Mouse (Mus musculus): ENCODE measurements at regions not wholly inside any gene's neighbourhood (a gene's known extent, or its start where the extent isn't known, plus 50 kb on each side); places are given as distances from the start of the nearest gene placed in this dataset.

- in situ Hi-C loops (cut with MboI; ENCODE audit: low sequenced_read_pairs in 2 of 2, unreplicated experiment in 2 of 2): no loop called here
- no peak for DNase-seq (ENCODE audit: low read depth, low spot score)
- TF ChIP-seq ZNF384 (IDR thresholded peaks at IDR 0.05; ENCODE audit: low read depth, low read length) (no peak), CHD2 (IDR thresholded peaks at IDR 0.05; ENCODE audit: low read depth, low read length) (no peak), ZC3H11A (IDR thresholded peaks at IDR 0.05; ENCODE audit: borderline replicate concordance, low read depth, low read length) (no peak), MAFK (IDR thresholded peaks at IDR 0.05; ENCODE audit: insufficient read depth, low read depth, low read length) (no peak), HCFC1 (IDR thresholded peaks at IDR 0.05; ENCODE audit: borderline replicate concordance, insufficient read depth, low read length) (no peak)
- Histone ChIP-seq H3K4me3 (ENCODE audit: insufficient read depth in 1 of 2, low read depth in 1 of 2, low read length in 2 of 2, poor library complexity in 1 of 2, severe bottlenecking in 1 of 2) (no peak overlapping the region), H3K9me3 (ENCODE audit: control insufficient read depth, insufficient read depth, low read depth, low read length) (no peaks in the 10 kb centered on the region), H3K36me3 (ENCODE audit: control insufficient read depth, insufficient read depth, low read length, poor library complexity, severe bottlenecking) (no peaks in the 10 kb centered on the region), H3K27ac (ENCODE audit: insufficient read depth, low read depth, low read length, poor library complexity, severe bottlenecking) (no peak overlapping the region), H3K9ac (ENCODE audit: insufficient read depth, low read depth, low read length, poor library complexity, severe bottlenecking) (no peak overlapping the region), H3K4me1 (ENCODE audit: control insufficient read depth in 2 of 2, insufficient read depth in 2 of 2, low read length in 2 of 2, poor library complexity in 1 of 2) (no peaks in the 10 kb centered on the region)
Observed at GRCm38 (mm10) chr3:7306800-7307199, 686.6 kb upstream of the 1700008P02Rik start.

- no peak for TF ChIP-seq ZC3H11A (IDR thresholded peaks at IDR 0.05; ENCODE audit: borderline replicate concordance, low read depth, low read length)
- no peak for TF ChIP-seq MAFK (IDR thresholded peaks at IDR 0.05; ENCODE audit: insufficient read depth, low read depth, low read length)
- no peak for TF ChIP-seq HCFC1 (IDR thresholded peaks at IDR 0.05; ENCODE audit: borderline replicate concordance, insufficient read depth, low read length)
- TF ChIP-seq CHD2 (IDR thresholded peaks at IDR 0.05; ENCODE audit: low read depth, low read length): no peak
- no peak for TF ChIP-seq ZNF384 (IDR thresholded peaks at IDR 0.05; ENCODE audit: low read depth, low read length)
- no peaks in the 10 kb centered on the region for H3K4me1 ChIP-seq (ENCODE audit: control insufficient read depth in 2 of 2, insufficient read depth in 2 of 2, low read length in 2 of 2, poor library complexity in 1 of 2)
- H3K27ac ChIP-seq (ENCODE audit: insufficient read depth, low read depth, low read length, poor library complexity, severe bottlenecking): no peak overlapping the region
- no peak overlapping the region for H3K9ac ChIP-seq (ENCODE audit: insufficient read depth, low read depth, low read length, poor library complexity, severe bottlenecking)
- in situ Hi-C loops (cut with MboI; ENCODE audit: low sequenced_read_pairs in 2 of 2, unreplicated experiment in 2 of 2): no loop called here
- no peaks in the 10 kb centered on the region for H3K36me3 ChIP-seq (ENCODE audit: control insufficient read depth, insufficient read depth, low read length, poor library complexity, severe bottlenecking)
- DNase-seq (ENCODE audit: low read depth, low spot score): no peak
- no peaks in the 10 kb centered on the region for H3K9me3 ChIP-seq (ENCODE audit: control insufficient read depth, insufficient read depth, low read depth, low read length)
- no peak overlapping the region for H3K4me3 ChIP-seq (ENCODE audit: insufficient read depth in 1 of 2, low read depth in 1 of 2, low read length in 2 of 2, poor library complexity in 1 of 2, severe bottlenecking in 1 of 2)
Observed at GRCm38 (mm10) chr3:7298511-7298910, 678.3 kb upstream of the 1700008P02Rik start.

- Histone ChIP-seq H3K36me3 (ENCODE audit: control insufficient read depth, insufficient read depth, low read length, poor library complexity, severe bottlenecking) (no peaks in the 10 kb centered on the region), H3K4me1 (ENCODE audit: control insufficient read depth in 2 of 2, insufficient read depth in 2 of 2, low read length in 2 of 2, poor library complexity in 1 of 2) (no peaks in the 10 kb centered on the region), H3K9me3 (ENCODE audit: control insufficient read depth, insufficient read depth, low read depth, low read length) (no peaks in the 10 kb centered on the region), H3K4me3 (ENCODE audit: insufficient read depth in 1 of 2, low read depth in 1 of 2, low read length in 2 of 2, poor library complexity in 1 of 2, severe bottlenecking in 1 of 2) (no peak overlapping the region), H3K9ac (ENCODE audit: insufficient read depth, low read depth, low read length, poor library complexity, severe bottlenecking) (no peak overlapping the region), H3K27ac (ENCODE audit: insufficient read depth, low read depth, low read length, poor library complexity, severe bottlenecking) (no peak overlapping the region)
- DNase-seq (ENCODE audit: low read depth, low spot score): no peak
- TF ChIP-seq HCFC1 (IDR thresholded peaks at IDR 0.05; ENCODE audit: borderline replicate concordance, insufficient read depth, low read length) (no peak), CHD2 (IDR thresholded peaks at IDR 0.05; ENCODE audit: low read depth, low read length) (no peak), ZC3H11A (IDR thresholded peaks at IDR 0.05; ENCODE audit: borderline replicate concordance, low read depth, low read length) (no peak), ZNF384 (IDR thresholded peaks at IDR 0.05; ENCODE audit: low read depth, low read length) (no peak), MAFK (IDR thresholded peaks at IDR 0.05; ENCODE audit: insufficient read depth, low read depth, low read length) (no peak)
- in situ Hi-C loops (cut with MboI; ENCODE audit: low sequenced_read_pairs in 2 of 2, unreplicated experiment in 2 of 2): no loop called here
Observed at GRCm38 (mm10) chr3:7291026-7291425, 670.8 kb upstream of the 1700008P02Rik start.

- H3K36me3 ChIP-seq (ENCODE audit: control insufficient read depth, insufficient read depth, low read length, poor library complexity, severe bottlenecking): no peaks in the 10 kb centered on the region
- no peak for DNase-seq (ENCODE audit: low read depth, low spot score)
- H3K4me1 ChIP-seq (ENCODE audit: control insufficient read depth in 2 of 2, insufficient read depth in 2 of 2, low read length in 2 of 2, poor library complexity in 1 of 2): no peaks in the 10 kb centered on the region
- H3K9ac ChIP-seq (ENCODE audit: insufficient read depth, low read depth, low read length, poor library complexity, severe bottlenecking): no peak overlapping the region
- no peak overlapping the region for H3K4me3 ChIP-seq (ENCODE audit: insufficient read depth in 1 of 2, low read depth in 1 of 2, low read length in 2 of 2, poor library complexity in 1 of 2, severe bottlenecking in 1 of 2)
- in situ Hi-C loops (cut with MboI; ENCODE audit: low sequenced_read_pairs in 2 of 2, unreplicated experiment in 2 of 2): no loop called here
- TF ChIP-seq MAFK (IDR thresholded peaks at IDR 0.05; ENCODE audit: insufficient read depth, low read depth, low read length) (no peak), ZC3H11A (IDR thresholded peaks at IDR 0.05; ENCODE audit: borderline replicate concordance, low read depth, low read length) (no peak), HCFC1 (IDR thresholded peaks at IDR 0.05; ENCODE audit: borderline replicate concordance, insufficient read depth, low read length) (no peak), CHD2 (IDR thresholded peaks at IDR 0.05; ENCODE audit: low read depth, low read length) (no peak), ZNF384 (IDR thresholded peaks at IDR 0.05; ENCODE audit: low read depth, low read length) (no peak)
- H3K9me3 ChIP-seq (ENCODE audit: control insufficient read depth, insufficient read depth, low read depth, low read length): no peaks in the 10 kb centered on the region
- H3K27ac ChIP-seq (ENCODE audit: insufficient read depth, low read depth, low read length, poor library complexity, severe bottlenecking): no peak overlapping the region
Observed at GRCm38 (mm10) chr3:7257591-7257990, 637.3 kb upstream of the 1700008P02Rik start.

- in situ Hi-C loops (cut with MboI; ENCODE audit: low sequenced_read_pairs in 2 of 2, unreplicated experiment in 2 of 2): no loop called here
- no peak overlapping the region for H3K9ac ChIP-seq (ENCODE audit: insufficient read depth, low read depth, low read length, poor library complexity, severe bottlenecking)
- H3K27ac ChIP-seq (ENCODE audit: insufficient read depth, low read depth, low read length, poor library complexity, severe bottlenecking): no peak overlapping the region
- H3K4me3 ChIP-seq (ENCODE audit: insufficient read depth in 1 of 2, low read depth in 1 of 2, low read length in 2 of 2, poor library complexity in 1 of 2, severe bottlenecking in 1 of 2): no peak overlapping the region
- no peak for DNase-seq (ENCODE audit: low read depth, low spot score)
- H3K36me3 ChIP-seq (ENCODE audit: control insufficient read depth, insufficient read depth, low read length, poor library complexity, severe bottlenecking): no peaks in the 10 kb centered on the region
- TF ChIP-seq CHD2 (IDR thresholded peaks at IDR 0.05; ENCODE audit: low read depth, low read length) (no peak), HCFC1 (IDR thresholded peaks at IDR 0.05; ENCODE audit: borderline replicate concordance, insufficient read depth, low read length) (no peak), ZC3H11A (IDR thresholded peaks at IDR 0.05; ENCODE audit: borderline replicate concordance, low read depth, low read length) (no peak), MAFK (IDR thresholded peaks at IDR 0.05; ENCODE audit: insufficient read depth, low read depth, low read length) (no peak), ZNF384 (IDR thresholded peaks at IDR 0.05; ENCODE audit: low read depth, low read length) (no peak)
- H3K4me1 ChIP-seq (ENCODE audit: control insufficient read depth in 2 of 2, insufficient read depth in 2 of 2, low read length in 2 of 2, poor library complexity in 1 of 2): no peaks in the 10 kb centered on the region
- no peaks in the 10 kb centered on the region for H3K9me3 ChIP-seq (ENCODE audit: control insufficient read depth, insufficient read depth, low read depth, low read length)
Observed at GRCm38 (mm10) chr3:7248337-7248736, 628.1 kb upstream of the 1700008P02Rik start.
